Mouse (Mus musculus): Measurements from ENCODE around the gene Tmem39b.
"Not testable (repeated sequence)": the region's sequence is repeated elsewhere in the genome, so short reads cannot be mapped to it uniquely, and the experiment has no call there.

Gene Tmem39b

GRCm38 (mm10) chr4:129696158-129696985 lies at the start of gene Tmem39b:
Gene Tmem39b, minus strand, starts transcription at chr4:129696838.
- peak; percentile 96 for DNase-seq (ENCODE audit: low read depth, low spot score)

- DNase-seq (ENCODE audit: low read depth, low spot score) = peak; percentile 65
Measured at GRCm38 (mm10) chr4:129746106-129746505, 49.5 kb upstream of the Tmem39b start.

DNA sequence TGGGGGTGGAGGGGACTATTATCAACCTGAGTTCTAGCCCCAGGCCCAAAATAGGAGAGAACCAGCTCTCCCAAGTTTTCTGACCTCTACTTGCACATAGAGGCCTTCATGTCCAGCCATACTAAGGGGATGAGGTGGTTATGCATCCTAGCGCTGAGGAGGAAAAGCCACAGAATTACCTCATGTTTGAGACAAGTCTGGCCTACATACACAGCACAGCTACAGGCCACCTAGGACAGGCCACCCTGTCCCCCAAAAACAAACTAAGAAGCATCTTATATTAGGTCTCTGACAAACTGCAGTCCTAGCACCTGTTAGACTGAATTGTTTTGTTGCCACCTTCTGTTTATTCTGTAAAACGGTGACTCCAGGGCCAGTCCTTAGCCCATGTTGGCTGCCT lies 46.9 kb upstream of the Tmem39b start:
- DNase-seq (ENCODE audit: low read depth, low spot score) = no peak

GRCm38 (mm10) chr4:129743010-129743390 lies 46.4 kb upstream of the Tmem39b start:
- DNase-seq (ENCODE audit: low read depth, low spot score) = peak; percentile 48

- DNase-seq (ENCODE audit: low read depth, low spot score) = peak; percentile 98
Measured at GRCm38 (mm10) chr4:129742232-129743009, 45.8 kb upstream of the Tmem39b start, which contains the start of gene Khdrbs1. Gene Khdrbs1, minus strand, starts transcription at chr4:129742303.

DNA sequence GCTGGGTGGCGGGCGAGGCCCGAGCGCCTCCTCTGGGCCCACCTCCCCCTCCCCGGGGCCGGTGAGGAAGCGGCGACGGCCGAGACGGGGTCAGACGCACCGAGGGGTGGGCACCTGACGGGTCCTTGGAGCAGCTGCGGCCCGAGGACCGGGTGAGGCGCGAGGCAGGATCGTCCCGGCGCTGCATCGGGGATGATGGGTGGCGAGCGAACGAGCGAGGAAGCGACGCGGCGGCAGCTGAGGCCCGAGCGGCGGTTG lies 45.3 kb upstream of the Tmem39b start:
- no peak for DNase-seq (ENCODE audit: low read depth, low spot score)

GRCm38 (mm10) chr4:129741251-129741973 lies 44.8 kb upstream of the Tmem39b start:
- DNase-seq (ENCODE audit: low read depth, low spot score) = peak; percentile 60

DNA sequence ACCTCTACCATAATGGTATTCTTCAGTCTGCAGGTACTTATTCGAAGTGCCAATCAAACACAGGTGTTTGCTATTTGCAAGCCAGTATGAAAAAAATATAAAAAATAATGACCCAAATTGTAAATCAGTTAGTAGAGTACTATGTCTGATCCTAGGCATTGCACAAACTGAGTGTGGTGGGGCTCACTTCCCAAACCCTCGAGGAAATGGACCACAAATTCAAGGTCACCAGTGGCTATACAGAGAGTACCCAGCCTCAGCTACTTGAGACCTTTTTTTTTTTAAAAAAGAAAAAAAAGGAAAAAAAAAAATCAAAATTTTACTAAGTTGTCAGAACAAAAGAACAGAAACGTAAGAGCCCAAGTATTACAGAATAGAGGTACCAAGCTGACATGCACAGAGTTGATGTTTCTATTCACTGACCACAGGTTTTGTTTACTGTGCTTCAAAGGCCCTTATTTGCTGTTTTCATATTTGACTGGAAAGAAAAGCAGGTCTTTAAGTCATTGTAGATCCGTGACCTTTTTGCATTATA lies 42.5 kb upstream of the Tmem39b start:
- no peak for DNase-seq (ENCODE audit: low read depth, low spot score)

GRCm38 (mm10) chr4:129736173-129736572 lies 39.5 kb upstream of the Tmem39b start:
- DNase-seq (ENCODE audit: low read depth, low spot score) = no peak

- DNase-seq (ENCODE audit: low read depth, low spot score) = peak; percentile 58
Measured at GRCm38 (mm10) chr4:129735485-129735884, 38.8 kb upstream of the Tmem39b start.

GRCm38 (mm10) chr4:129731423-129731822 lies 34.8 kb upstream of the Tmem39b start:
- no peak for DNase-seq (ENCODE audit: low read depth, low spot score)

GRCm38 (mm10) chr4:129716310-129716709 lies 19.7 kb upstream of the Tmem39b start:
- DNase-seq (ENCODE audit: low read depth, low spot score) = no peak

GRCm38 (mm10) chr4:129709486-129710129 lies 13.0 kb upstream of the Tmem39b start:
- DNase-seq (ENCODE audit: low read depth, low spot score) = no peak

DNA sequence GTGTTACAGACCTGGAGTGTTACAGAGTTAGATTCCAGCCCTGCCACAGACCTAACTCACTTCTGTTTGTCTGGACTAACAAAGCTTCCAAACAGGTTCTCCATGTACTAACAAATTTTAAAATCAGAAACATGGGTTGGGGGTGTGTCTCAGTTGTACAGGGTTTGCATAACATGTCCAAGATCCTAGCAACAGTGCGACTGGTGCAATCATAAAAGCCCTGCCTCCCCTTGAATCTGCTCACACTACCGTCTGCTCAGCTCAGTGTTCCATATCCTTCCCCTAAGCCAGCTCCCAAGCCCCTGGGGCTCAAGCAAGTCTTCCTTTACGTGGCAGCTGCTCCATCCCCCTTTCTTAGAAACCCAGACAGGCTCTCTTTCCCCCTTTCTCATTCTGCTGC lies 10.1 kb upstream of the Tmem39b start:
- DNase-seq (ENCODE audit: low read depth, low spot score) = no peak

- peak; percentile 64 for DNase-seq (ENCODE audit: low read depth, low spot score)
Measured at GRCm38 (mm10) chr4:129702454-129702853, 5.8 kb upstream of the Tmem39b start.

- peak; percentile 90 for DNase-seq (ENCODE audit: low read depth, low spot score)
Measured at GRCm38 (mm10) chr4:129701503-129702377, 5.1 kb upstream of the Tmem39b start.

DNA sequence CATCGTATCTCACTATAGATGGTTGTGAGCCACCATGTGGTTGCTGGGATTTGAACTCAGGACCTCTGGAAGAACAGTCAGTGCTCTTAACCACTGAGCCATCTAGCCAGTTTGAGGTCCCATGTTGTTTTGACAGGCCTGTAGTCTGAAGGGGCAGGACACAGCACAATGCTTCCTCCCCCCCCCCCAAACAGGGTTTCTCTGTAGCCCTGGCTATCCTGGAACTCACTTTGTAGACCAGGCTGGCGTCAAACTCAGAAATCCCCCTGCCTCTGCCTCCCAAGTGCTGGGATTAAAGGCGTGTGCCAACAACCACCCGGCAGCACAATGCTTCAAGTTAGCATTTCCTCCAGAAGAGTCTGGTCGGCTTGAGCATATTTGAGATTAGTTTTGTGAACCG lies 4.0 kb upstream of the Tmem39b start:
- not testable (repeated sequence) for DNase-seq (ENCODE audit: low read depth, low spot score)

DNA sequence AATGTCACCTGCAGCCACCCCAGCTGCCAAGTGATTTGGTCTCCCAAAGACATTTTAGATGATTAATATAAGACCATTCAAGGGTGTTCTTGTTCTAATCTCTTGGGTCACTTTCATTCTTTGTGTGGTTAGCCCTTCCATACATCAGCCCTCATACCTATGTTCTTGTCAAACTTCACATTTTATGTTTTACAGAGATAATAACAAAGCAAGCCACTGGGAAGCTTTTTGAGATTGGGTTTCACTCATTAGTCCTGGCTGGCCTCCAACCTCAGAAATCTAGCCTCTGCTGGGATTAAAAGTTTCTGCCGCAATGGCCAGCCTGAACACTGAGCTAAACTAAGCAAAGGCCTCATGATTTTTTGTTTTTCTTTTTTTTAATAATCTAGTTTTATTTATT lies 3.6 kb upstream of the Tmem39b start:
- no peak for DNase-seq (ENCODE audit: low read depth, low spot score)

- DNase-seq (ENCODE audit: low read depth, low spot score) = no peak
Measured at GRCm38 (mm10) chr4:129697191-129697590, 553 bp upstream of the Tmem39b start.

GRCm38 (mm10) chr4:129695815-129696157 lies 852 bp downstream of the Tmem39b start:
- DNase-seq (ENCODE audit: low read depth, low spot score) = no peak

DNA sequence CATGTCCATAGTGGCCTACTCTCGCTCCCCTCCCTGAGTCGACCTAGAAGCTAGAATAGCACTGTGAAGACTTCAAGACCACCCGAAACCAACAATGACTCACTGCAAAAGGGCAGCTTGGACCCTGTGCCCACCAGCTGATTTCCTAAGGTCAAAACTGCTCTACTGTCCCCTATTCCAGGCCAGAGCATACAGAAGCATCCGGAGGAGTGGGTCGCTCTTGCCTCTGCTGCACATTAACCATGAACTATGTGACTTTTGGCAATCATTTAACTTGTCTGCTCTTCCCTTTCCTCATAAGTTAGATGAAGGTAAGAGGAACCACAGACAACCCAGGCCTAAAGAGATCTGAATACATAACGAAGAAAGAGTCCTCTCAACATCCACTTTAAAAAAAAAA lies 12.1 kb downstream of the Tmem39b start:
- no peak for DNase-seq (ENCODE audit: low read depth, low spot score)
